Mouse (Mus musculus) ZHBTc4 (cell line): ENCODE measurements around the gene Gtf3a.

Source experiments
- DNase-seq: peaks from one replicate; pipeline ENCODE4 v3.0.0-alpha.2; 2011; ENCODE audit warnings: low read depth, low spot score

Gene Gtf3a

DNA sequence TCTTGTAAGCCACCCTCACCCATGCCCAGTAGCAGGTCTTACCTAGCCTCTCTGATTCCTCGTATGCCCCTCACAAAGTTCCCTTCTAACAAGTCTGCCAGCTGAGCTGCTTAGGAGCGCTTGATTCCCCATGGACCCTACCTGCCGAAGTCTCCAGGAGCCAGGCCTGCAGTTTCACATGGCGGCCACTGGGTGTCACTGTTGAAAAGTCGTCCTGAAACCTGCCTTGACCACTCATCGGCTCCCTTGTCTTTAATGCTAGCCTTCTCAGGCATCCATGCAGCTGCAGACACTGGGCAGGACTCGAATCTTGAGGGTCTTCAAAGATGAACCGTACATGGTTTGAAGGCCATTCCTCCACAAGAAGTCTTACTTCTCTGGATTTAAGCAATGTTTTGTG is 34.8 kb downstream of the Gtf3a start:
- DNase-seq, result peak; percentile 87

DNA sequence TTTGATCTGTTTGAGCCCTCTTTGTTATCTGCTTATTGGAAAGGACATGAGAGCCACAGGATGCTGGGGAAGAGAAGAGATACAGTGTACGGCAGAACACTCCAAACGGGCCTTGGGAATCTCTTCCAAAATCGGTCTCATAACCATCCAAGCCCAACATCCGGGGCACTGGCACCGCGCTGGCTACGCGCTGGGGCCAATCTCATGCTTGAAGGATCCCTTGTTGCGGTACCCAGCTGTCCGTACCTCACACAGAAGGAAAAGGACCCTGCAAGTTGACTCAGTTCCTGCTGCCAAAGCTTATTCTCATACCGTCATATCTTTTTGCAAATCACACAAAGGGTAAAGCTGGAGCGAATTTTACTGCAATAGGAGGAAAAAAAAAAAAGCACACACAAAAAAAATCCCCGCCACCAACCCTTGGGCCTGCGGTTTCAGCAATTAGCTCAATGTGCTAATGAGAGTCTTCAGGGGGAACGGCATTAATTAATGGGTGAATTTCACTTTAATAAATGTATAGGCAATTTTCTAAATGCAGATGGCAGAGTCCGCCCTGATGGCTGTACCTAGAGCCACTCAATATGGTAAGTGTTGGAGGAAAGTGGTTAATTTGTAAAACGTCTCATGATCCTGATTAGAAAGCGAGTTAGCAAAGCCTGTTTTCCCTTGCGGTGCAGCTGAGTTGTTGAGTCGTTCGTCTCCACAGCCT is 37.4 kb downstream of the Gtf3a start:
- no peak for DNase-seq

DNA sequence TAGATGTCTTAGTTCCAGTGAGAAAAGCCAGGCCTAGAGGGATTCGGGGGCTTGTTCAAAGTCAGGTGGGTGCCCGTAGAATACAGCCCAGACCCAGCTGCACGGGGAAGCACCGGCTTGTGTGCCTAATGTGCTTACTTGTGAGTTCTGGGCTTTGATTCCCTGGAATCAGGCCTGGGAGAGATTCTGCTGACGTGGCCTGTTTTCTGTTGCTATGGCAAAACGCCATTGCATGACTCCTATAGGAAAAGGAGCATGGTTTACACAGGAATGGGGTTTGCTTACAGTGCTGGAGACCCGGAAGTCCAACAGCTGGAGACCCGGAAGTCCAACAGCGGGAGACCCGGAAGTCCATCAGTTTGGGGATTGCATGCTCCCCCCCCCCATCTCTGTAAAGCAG is 39.1 kb downstream of the Gtf3a start:
- DNase-seq, result no peak

DNA sequence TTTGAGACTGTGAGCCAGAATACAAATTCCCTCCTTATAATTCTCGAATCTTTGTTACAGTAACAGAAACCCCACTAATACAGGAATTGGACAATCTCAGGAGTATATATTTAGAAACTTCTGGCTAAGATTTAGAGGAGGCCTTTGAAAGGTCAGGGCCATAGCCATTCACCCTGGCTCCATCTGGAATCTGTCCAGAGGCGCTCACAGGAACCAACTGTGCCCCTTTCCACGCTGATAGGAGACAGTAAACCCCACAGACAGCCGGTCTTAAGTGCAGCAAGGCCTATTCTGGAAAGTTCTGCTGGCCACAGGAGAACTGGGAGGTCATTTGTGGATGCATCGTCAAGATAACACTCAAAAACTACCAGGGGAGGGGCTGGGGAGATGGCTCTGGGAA is 40.6 kb downstream of the Gtf3a start:
- no peak for DNase-seq

DNA sequence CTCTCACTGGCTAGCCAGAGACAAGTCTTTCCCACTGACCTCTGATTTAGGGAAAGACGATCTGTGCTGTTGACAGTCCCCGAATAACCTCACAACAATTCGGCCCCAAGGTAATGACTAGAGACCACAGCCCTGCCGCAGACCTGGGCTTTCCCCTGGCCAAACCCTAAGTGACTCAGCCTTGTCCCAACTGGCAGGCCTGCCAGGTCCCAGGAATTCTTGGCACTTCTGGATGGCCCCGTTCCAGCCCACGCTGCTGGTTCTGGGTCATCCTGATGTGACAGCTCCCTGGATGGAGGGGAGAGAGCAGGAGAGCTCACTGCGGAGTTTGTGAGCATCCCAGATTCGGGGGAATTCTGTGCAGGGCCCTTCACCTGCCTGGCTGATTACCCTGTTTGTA is 45.1 kb downstream of the Gtf3a start:
- peak; percentile 25 for DNase-seq

DNA sequence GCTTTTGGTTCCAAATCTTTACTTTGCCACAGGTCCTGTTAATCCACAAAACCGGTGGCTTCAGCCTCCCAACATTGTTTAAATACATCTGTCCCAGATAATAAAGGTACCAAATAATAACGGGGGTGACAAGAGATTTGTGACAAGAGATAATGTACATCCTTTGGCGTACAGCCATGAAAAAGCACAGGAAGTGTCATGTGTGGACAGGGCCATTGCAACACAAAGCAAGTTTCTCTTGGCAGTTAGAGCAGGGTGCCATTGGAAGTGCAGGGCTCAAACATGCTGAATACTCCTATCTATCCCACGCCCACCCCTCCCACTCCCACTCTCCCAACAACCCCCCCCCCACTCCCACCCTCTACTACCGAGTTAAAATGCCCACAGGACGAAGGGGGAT is 46.5 kb downstream of the Gtf3a start:
- no peak for DNase-seq

DNA sequence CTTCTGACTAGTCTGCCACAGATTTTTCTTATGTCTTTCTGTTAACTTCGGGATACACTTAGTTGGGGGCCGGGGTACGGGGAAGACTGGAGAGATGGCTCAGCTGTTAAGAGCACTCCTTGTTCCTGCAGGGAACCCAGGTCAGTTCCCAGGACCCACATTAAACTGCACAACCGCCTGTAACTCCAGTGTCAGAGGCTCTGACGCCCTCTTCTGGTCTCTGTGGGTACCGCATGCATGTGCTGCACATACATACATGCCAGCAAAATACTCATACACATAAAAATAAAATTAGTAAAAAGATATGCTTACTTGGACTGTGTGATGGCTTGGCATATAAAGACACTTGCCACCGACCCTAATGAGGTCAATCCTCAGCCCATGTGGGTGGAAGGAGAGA is 48.4 kb downstream of the Gtf3a start:
- DNase-seq, result peak; percentile 50

DNA sequence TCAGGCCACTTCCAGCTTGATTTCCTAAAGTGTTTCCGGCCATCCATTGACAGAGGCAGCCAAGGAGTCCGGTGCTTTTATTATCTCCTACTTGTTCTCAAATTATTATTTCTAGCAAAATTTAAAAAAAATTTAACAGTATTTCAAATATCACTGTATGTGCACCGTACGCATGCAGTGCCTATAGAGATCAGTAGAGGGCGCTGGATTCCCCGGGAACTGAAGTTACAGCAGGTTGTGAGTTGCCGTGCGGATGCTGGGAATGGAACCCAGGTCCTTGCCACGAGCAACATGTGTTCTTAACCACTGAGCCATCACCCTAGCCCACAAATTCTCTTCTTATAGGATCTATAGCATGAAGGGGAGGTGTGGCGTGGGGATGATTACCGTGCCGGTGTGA is 50.3 kb downstream of the Gtf3a start:
- DNase-seq, result no peak

DNA sequence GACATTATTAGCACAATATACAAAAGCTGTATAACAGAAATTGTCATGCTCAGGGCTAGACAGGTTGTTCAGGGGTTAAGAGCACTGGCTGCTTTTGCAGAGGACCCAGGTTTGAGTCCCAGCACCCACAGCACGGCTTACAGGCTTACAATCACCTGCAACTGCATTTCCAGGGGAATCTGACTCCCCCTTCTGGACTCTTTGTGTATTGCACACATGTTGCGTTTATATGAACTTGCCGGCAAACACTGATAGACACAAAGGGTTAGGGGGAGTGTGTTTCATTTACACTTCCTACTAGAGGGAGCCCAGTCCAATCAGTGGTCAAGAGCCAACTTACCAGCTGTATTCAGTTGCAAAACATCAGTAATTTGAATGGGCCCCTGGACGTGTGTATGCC is 52.9 kb downstream of the Gtf3a start:
- peak; percentile 81 for DNase-seq

DNA sequence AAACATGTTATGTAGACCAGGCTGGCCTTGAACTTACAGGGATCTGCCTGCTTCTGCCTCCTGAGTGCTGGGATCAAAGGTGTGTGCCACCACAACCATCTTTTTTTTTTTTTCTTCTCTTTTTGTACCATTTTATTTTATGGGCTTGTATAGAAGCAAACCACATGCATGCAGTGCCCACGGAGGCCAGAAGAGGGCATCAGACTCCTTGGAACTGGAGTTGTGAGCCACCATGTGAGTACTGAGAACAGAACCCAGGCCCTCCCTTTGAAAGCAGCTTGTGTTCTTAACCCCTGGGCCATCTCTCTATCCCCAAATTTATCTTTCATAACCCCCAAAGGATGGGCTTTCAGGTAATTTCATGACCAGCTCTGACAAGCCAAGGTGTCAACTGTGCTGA is 54.8 kb downstream of the Gtf3a start:
- no peak for DNase-seq
